Mouse (Mus musculus): Measurements from ENCODE around the gene 9330159F19Rik. TPM values are rescaled to one million over a fixed set of nuclear protein-coding genes. Genes with fewer than 3 reads are reported as not detected.

9330159F19Rik gene
- polyA plus RNA-seq, 1 experiment from 2014 or later = 29.7 TPM

Other genes with a start within 250 kb of the 9330159F19Rik start
- not detected in 2 replicates for gene 2310057J18Rik, start 225.3 kb upstream of the 9330159F19Rik start, polyA plus RNA-seq (2014; fragmentation: Nextera tagmentation; extraction: Ambion mirVana)
- 92.8 and 94.7 TPM in 2 replicates for gene Soga3, start 67.8 kb upstream of the 9330159F19Rik start, polyA plus RNA-seq (2014; fragmentation: Nextera tagmentation; extraction: Ambion mirVana)
- gene Gm49353, start 12.7 kb upstream of the 9330159F19Rik start, polyA plus RNA-seq (2014; fragmentation: Nextera tagmentation; extraction: Ambion mirVana) = 10.4 and 12.4 TPM in 2 replicates
- gene Echdc1, start 101.6 kb downstream of the 9330159F19Rik start, polyA plus RNA-seq (2014; fragmentation: Nextera tagmentation; extraction: Ambion mirVana) = 31.1 and 36.9 TPM in 2 replicates
- gene Rnf146, start 150.8 kb downstream of the 9330159F19Rik start, polyA plus RNA-seq (2014; fragmentation: Nextera tagmentation; extraction: Ambion mirVana) = 62.1 and 78.1 TPM in 2 replicates